Mouse (Mus musculus) erythroblast, embryonic 14.5 days (primary cell): ENCODE results near the gene Ccdc85b.

Experiments used
- GATA1 ChIP-seq: IDR thresholded peaks from 2 replicates; pipeline ENCODE4 v1.6.1; 2012; ENCODE audit warnings: low read length, inconsistent platforms, mixed read lengths
- TAL1 ChIP-seq: IDR thresholded peaks from 3 replicates; pipeline ENCODE4 v1.6.1; 2012; ENCODE audit warnings: low read length, inconsistent platforms, mixed read lengths

- TF ChIP-seq TAL1 (no peak), GATA1 (no peak)
Observed at GRCm38 (mm10) chr19:5425906-5426565, 31.7 kb downstream of the Ccdc85b start.
